Mouse (Mus musculus): ENCODE results near the gene 1700016C15Rik. TPM values are rescaled to one million over a fixed set of nuclear protein-coding genes. Genes with fewer than 3 reads are reported as not detected.

Gene 1700016C15Rik
- polyA plus RNA-seq, 1 experiment = not detected

GRCm38 (mm10) chr1:177777397-177777796, 47.8 kb downstream of the 1700016C15Rik start:
- Histone ChIP-seq H3K27ac (ENCODE audit: insufficient read depth, low read depth, low read length) (no peak overlapping the region), H3K4me3 (ENCODE audit: insufficient read depth, low read depth, low read length) (no peak overlapping the region), H3K4me1 (ENCODE audit: control insufficient read depth, insufficient read depth, low read length) (no peaks in the 10 kb centered on the region)
- WGBS = 95% methylated on average over 2 of the region's 2 CpGs
- no peak for TF ChIP-seq CTCF (IDR thresholded peaks at IDR 0.05; ENCODE audit: insufficient read depth, low read depth, low read length)
- TF ChIP-seq POLR2A (IDR thresholded peaks at IDR 0.05; ENCODE audit: insufficient read depth, low read depth, low read length) = no peak

GRCm38 (mm10) chr1:177792835-177793234, 63.2 kb downstream of the 1700016C15Rik start:
- H3K27ac ChIP-seq (ENCODE audit: insufficient read depth, low read depth, low read length) = no peak overlapping the region
- peaks cover 3% of the 10 kb centered on the region; the same call in 1 of the 2 replicates for H3K4me1 ChIP-seq (ENCODE audit: control insufficient read depth, insufficient read depth, low read length)
- no peak for TF ChIP-seq CTCF (IDR thresholded peaks at IDR 0.05; ENCODE audit: insufficient read depth, low read depth, low read length)
- no peak for TF ChIP-seq POLR2A (IDR thresholded peaks at IDR 0.05; ENCODE audit: insufficient read depth, low read depth, low read length)
- H3K4me3 ChIP-seq (ENCODE audit: insufficient read depth, low read depth, low read length) = no peak overlapping the region
- 92% methylated on average over 3 of the region's 3 CpGs for WGBS

- peaks cover 3% of the 10 kb centered on the region; the same call in 1 of the 2 replicates for H3K4me1 ChIP-seq (ENCODE audit: control insufficient read depth, insufficient read depth, low read length)
- H3K4me3 ChIP-seq (ENCODE audit: insufficient read depth, low read depth, low read length) = peak overlapping the region; percentile 10; the same call in 1 of the 2 replicates
- H3K27ac ChIP-seq (ENCODE audit: insufficient read depth, low read depth, low read length) = no peak overlapping the region
- 47% methylated on average over 8 of the region's 8 CpGs for WGBS
- TF ChIP-seq POLR2A (IDR thresholded peaks at IDR 0.05; ENCODE audit: insufficient read depth, low read depth, low read length) = no peak
- TF ChIP-seq CTCF (IDR thresholded peaks at IDR 0.05; ENCODE audit: insufficient read depth, low read depth, low read length) = no peak
These were observed 65.3 kb downstream of the 1700016C15Rik start for GRCm38 (mm10) chr1:177794866-177795265.

GRCm38 (mm10) chr1:177795421-177796192, 66.0 kb downstream of the 1700016C15Rik start:
- 1% methylated on average over 41 of the region's 41 CpGs for WGBS
- H3K4me3 ChIP-seq (ENCODE audit: insufficient read depth, low read depth, low read length) = peak overlapping the region; percentile 86
- H3K27ac ChIP-seq (ENCODE audit: insufficient read depth, low read depth, low read length) = peak overlapping the region; percentile 77
- TF ChIP-seq POLR2A (IDR thresholded peaks at IDR 0.05; ENCODE audit: insufficient read depth, low read depth, low read length) (no peak), CTCF (IDR thresholded peaks at IDR 0.05; ENCODE audit: insufficient read depth, low read depth, low read length) (no peak)
- peaks cover 3% of the 10 kb centered on the region; the same call in 1 of the 2 replicates for H3K4me1 ChIP-seq (ENCODE audit: control insufficient read depth, insufficient read depth, low read length)

GRCm38 (mm10) chr1:177796193-177796939, 66.8 kb downstream of the 1700016C15Rik start, which contains the start of gene Adss:
Gene Adss, minus strand, starts transcription at chr1:177796511.
- under 1% methylated on average over 63 of the region's 64 CpGs for WGBS
- Histone ChIP-seq H3K4me3 (ENCODE audit: insufficient read depth, low read depth, low read length) (peak within 1 kb of the TSS; percentile 86), H3K27ac (ENCODE audit: insufficient read depth, low read depth, low read length) (peak within 1 kb of the TSS; percentile 77), H3K4me1 (ENCODE audit: control insufficient read depth, insufficient read depth, low read length) (peaks cover 3% of the 10 kb centered on the region; the same call in 1 of the 2 replicates)
- TF ChIP-seq CTCF (IDR thresholded peaks at IDR 0.05; ENCODE audit: insufficient read depth, low read depth, low read length) = no peak
- peak; percentile 70 for TF ChIP-seq POLR2A (IDR thresholded peaks at IDR 0.05; ENCODE audit: insufficient read depth, low read depth, low read length)

GRCm38 (mm10) chr1:177797151-177797755, 67.6 kb downstream of the 1700016C15Rik start:
- Histone ChIP-seq H3K27ac (ENCODE audit: insufficient read depth, low read depth, low read length) (no peak overlapping the region), H3K4me1 (ENCODE audit: control insufficient read depth, insufficient read depth, low read length) (peaks cover 3% of the 10 kb centered on the region; the same call in 1 of the 2 replicates), H3K4me3 (ENCODE audit: insufficient read depth, low read depth, low read length) (no peak overlapping the region)
- TF ChIP-seq CTCF (IDR thresholded peaks at IDR 0.05; ENCODE audit: insufficient read depth, low read depth, low read length) (no peak), POLR2A (IDR thresholded peaks at IDR 0.05; ENCODE audit: insufficient read depth, low read depth, low read length) (no peak)
- WGBS = 78% methylated on average over 8 of the region's 8 CpGs

Other genes starting within 250 kb of the 1700016C15Rik start
- not detected in 2 replicates for gene Adss, start 66.7 kb downstream of the 1700016C15Rik start, polyA plus RNA-seq (2012; ENCODE audit: insufficient read depth, insufficient read length, low replicate concordance, missing spikeins)